Mouse (Mus musculus) intestine, postnatal 0 days (tissue): ENCODE measurements around the gene Syngr1. TPM values are rescaled to one million over a fixed set of nuclear protein-coding genes. Genes with fewer than 3 reads are reported as not detected.

Experiments
- ATAC-seq: fragments of 200-750 bp; cut with Nextera tagmentation; 2 replicates; pipeline ENCODE4 v1.8.0; 2017; ENCODE audit warnings: mild to moderate bottlenecking, moderate TSS enrichment, moderate library complexity
- H3K27ac ChIP-seq: fragments of 300-500 bp; sonication (generic); 2 replicates; pipeline ENCODE4 v1.5.1; 2014; ENCODE audit warnings: mild to moderate bottlenecking, low read depth, low read length, moderate library complexity
- H3K27me3 ChIP-seq: fragments of 300-500 bp; sonication (generic); replicated peaks from 2 replicates; pipeline ENCODE4 v1.6.1; 2014; ENCODE audit warnings: low read length, mixed read lengths; ENCODE audit not compliant: control insufficient read depth, insufficient read depth
- H3K36me3 ChIP-seq: fragments of 300-500 bp; sonication (generic); 2 replicates; pipeline ENCODE4 v1.6.1; 2014; ENCODE audit warnings: mild to moderate bottlenecking, moderate library complexity; ENCODE audit not compliant: control insufficient read depth, insufficient read depth
- H3K4me1 ChIP-seq: fragments of 300-500 bp; sonication (generic); replicated peaks from 2 replicates; pipeline ENCODE4 v1.6.1; 2014; ENCODE audit warnings: antibody characterized with exemption, low read length, mixed read lengths; ENCODE audit not compliant: control insufficient read depth, insufficient read depth
- H3K4me2 ChIP-seq: fragments of 300-500 bp; sonication (generic); replicated peaks from 2 replicates; pipeline ENCODE4 v1.6.1; 2014; ENCODE audit warnings: low read depth, mild to moderate bottlenecking, moderate library complexity
- H3K4me3 ChIP-seq: fragments of 300-500 bp; sonication (generic); 2 replicates; pipeline ENCODE4 v1.5.1; 2014; ENCODE audit warnings: low read depth, low read length
- H3K9ac ChIP-seq: fragments of 300-500 bp; sonication (generic); 2 replicates; pipeline ENCODE4 v1.6.1; 2014; ENCODE audit warnings: mild to moderate bottlenecking, low read depth, low read length
- H3K9me3 ChIP-seq: fragments of 300-500 bp; sonication (generic); 2 replicates; pipeline ENCODE4 v1.6.1; 2016; ENCODE audit warnings: mixed run types; ENCODE audit not compliant: control insufficient read depth
- CTCF ChIP-seq: sonication (generic); IDR thresholded peaks from 2 replicates; pipeline ENCODE4 v1.5.1; 2016; ENCODE audit warnings: low read depth, mild to moderate bottlenecking, control low read depth, antibody characterized with exemption, moderate library complexity
- WGBS: fragments of 180-500 bp; shearing (Covaris S2); extraction: QIAGEN DNeasy Blood & Tissue Kit; methylation state at CpG from one replicate; pipeline ENCODE4 v1.1.7; 2014; 5-methylcytosine and 5-hydroxymethylcytosine counted together
- polyA plus RNA-seq: library from polyadenylated mRNA; unstranded; fragments of >200 nt; fragmentation: Nextera tagmentation; extraction: Ambion mirVana; gene quantifications from 2 replicates; pipeline ENCODE4 v1.2.1, GENCODE M21; 2015

Syngr1 gene
- polyA plus RNA-seq, 1 experiment from 2014 or later: 6.8 TPM

- ATAC-seq: no peak
Measured at GRCm38 (mm10) chr15:80097999-80098461, 6.9 kb downstream of the Syngr1 start.

GRCm38 (mm10) chr15:80098809-80099208 lies 7.7 kb downstream of the Syngr1 start:
- H3K36me3 ChIP-seq: no peaks in the 10 kb centered on the region
- H3K9me3 ChIP-seq: no peaks in the 10 kb centered on the region
- no peaks in the 10 kb centered on the region for H3K27me3 ChIP-seq
- no peak for ATAC-seq
- no peak for TF ChIP-seq CTCF
- 58% methylated on average over 9 of the region's 9 CpGs for WGBS
- no peak overlapping the region for H3K9ac ChIP-seq
- 0 out of 2 replicates have a peak, but pooled peaks cover 4% of the 10 kb centered on the region for H3K4me1 ChIP-seq
- H3K4me3 ChIP-seq: no peak overlapping the region
- H3K4me2 ChIP-seq: no peak overlapping the region
- H3K27ac ChIP-seq: no peak overlapping the region

More at GRCm38 (mm10) chr15:80097999-80098461, 6.9 kb downstream of the Syngr1 start:
- no peaks in the 10 kb centered on the region for H3K27me3 ChIP-seq
- H3K9me3 ChIP-seq: no peaks in the 10 kb centered on the region
- 0 out of 2 replicates have a peak, but pooled peaks cover 4% of the 10 kb centered on the region for H3K4me1 ChIP-seq
- no peak for TF ChIP-seq CTCF
- 51% methylated on average over 8 of the region's 8 CpGs for WGBS
- H3K27ac ChIP-seq: no peak overlapping the region
- H3K9ac ChIP-seq: no peak overlapping the region
- H3K4me2 ChIP-seq: no peak overlapping the region
- no peak overlapping the region for H3K4me3 ChIP-seq
- H3K36me3 ChIP-seq: no peaks in the 10 kb centered on the region

- Histone ChIP-seq H3K9ac (no peak overlapping the region), H3K9me3 (no peaks in the 10 kb centered on the region), H3K36me3 (no peaks in the 10 kb centered on the region), H3K4me1 (0 out of 2 replicates have a peak, but pooled peaks cover 4% of the 10 kb centered on the region), H3K4me3 (no peak overlapping the region), H3K4me2 (no peak overlapping the region), H3K27ac (no peak overlapping the region), H3K27me3 (no peaks in the 10 kb centered on the region)
- no peak for TF ChIP-seq CTCF
- ATAC-seq: no peak
- 82% methylated on average over 3 of the region's 3 CpGs for WGBS
Measured at GRCm38 (mm10) chr15:80099477-80099876, 8.3 kb downstream of the Syngr1 start.

- no peak overlapping the region for H3K27ac ChIP-seq
- H3K4me1 ChIP-seq: 0 out of 2 replicates have a peak, but pooled peaks cover 4% of the 10 kb centered on the region
- no peaks in the 10 kb centered on the region for H3K9me3 ChIP-seq
- H3K4me3 ChIP-seq: no peak overlapping the region
- H3K36me3 ChIP-seq: no peaks in the 10 kb centered on the region
- H3K9ac ChIP-seq: no peak overlapping the region
- H3K27me3 ChIP-seq: no peaks in the 10 kb centered on the region
- TF ChIP-seq CTCF: no peak
- 84% methylated on average over 3 of the region's 3 CpGs for WGBS
- H3K4me2 ChIP-seq: no peak overlapping the region
- ATAC-seq: no peak
Measured at GRCm38 (mm10) chr15:80100196-80100595, 9.1 kb downstream of the Syngr1 start.

GRCm38 (mm10) chr15:80100871-80101270 lies 9.7 kb downstream of the Syngr1 start:
- Histone ChIP-seq H3K27me3 (no peaks in the 10 kb centered on the region), H3K4me1 (0 out of 2 replicates have a peak, but pooled peaks cover 4% of the 10 kb centered on the region), H3K27ac (no peak overlapping the region), H3K9ac (no peak overlapping the region), H3K4me2 (no peak overlapping the region), H3K9me3 (no peaks in the 10 kb centered on the region), H3K36me3 (no peaks in the 10 kb centered on the region), H3K4me3 (no peak overlapping the region)
- no peak for TF ChIP-seq CTCF
- 84% methylated on average over 10 of the region's 10 CpGs for WGBS
- ATAC-seq: no peak

- no peaks in the 10 kb centered on the region for H3K36me3 ChIP-seq
- WGBS: 83% methylated on average over 6 of the region's 6 CpGs
- no peak overlapping the region for H3K4me2 ChIP-seq
- H3K4me3 ChIP-seq: no peak overlapping the region
- H3K27ac ChIP-seq: no peak overlapping the region
- ATAC-seq: no peak
- H3K9ac ChIP-seq: no peak overlapping the region
- H3K9me3 ChIP-seq: no peaks in the 10 kb centered on the region
- H3K27me3 ChIP-seq: no peaks in the 10 kb centered on the region
- H3K4me1 ChIP-seq: 0 out of 2 replicates have a peak, but pooled peaks cover 4% of the 10 kb centered on the region
- TF ChIP-seq CTCF: no peak
Measured at GRCm38 (mm10) chr15:80101503-80101902, 10.4 kb downstream of the Syngr1 start.

GRCm38 (mm10) chr15:80102495-80102894 lies 11.4 kb downstream of the Syngr1 start:
- Histone ChIP-seq H3K4me2 (no peak overlapping the region), H3K9ac (no peak overlapping the region), H3K4me1 (0 out of 2 replicates have a peak, but pooled peaks cover 4% of the 10 kb centered on the region), H3K4me3 (no peak overlapping the region), H3K27me3 (no peaks in the 10 kb centered on the region), H3K36me3 (no peaks in the 10 kb centered on the region), H3K27ac (no peak overlapping the region), H3K9me3 (no peaks in the 10 kb centered on the region)
- no peak for TF ChIP-seq CTCF
- 59% methylated on average over 6 of the region's 6 CpGs for WGBS
- ATAC-seq: no peak
